Mouse (Mus musculus) heart, postnatal 14 days (tissue): ENCODE results near the gene Nrip1. TPM values are rescaled to one million over a fixed set of nuclear protein-coding genes. Genes with fewer than 3 reads are reported as not detected.

Source experiments
- DNase-seq, 2 experiments: peaks; one replicate each; pipeline ENCODE4 v3.0.0; 2021 to 2022
- intact Hi-C: fragments of 180-260 bp; cut with DNase I; formaldehyde crosslinking; loops from one replicate; pipeline ENCODE4 v1.15.1; 2025
- total RNA-seq, 2 experiments: library from RNA; stranded (reverse); gene quantifications; 2 replicates each; pipeline ENCODE4 v1.2.3; 2021

The Nrip1 gene
- total RNA-seq, 2 experiments from 2014 or later: 28.7 to 29.2 TPM

GRCm38 (mm10) chr16:76372941-76373561 lies 576 bp downstream of the Nrip1 start:
- DNase-seq: peak; percentile 90 to 91
- intact Hi-C loops: loop anchor here (5.0 to 10.0 kb wide), 4 partner anchors 76 to 606 kb away; partner anchors contain the start of gene Hspa13

GRCm38 (mm10) chr16:76372045-76372940 lies 1.3 kb downstream of the Nrip1 start:
- intact Hi-C loops: loop anchor here (5.0 to 10.0 kb wide), 4 partner anchors 75 to 605 kb away; partner anchors contain the start of gene Hspa13

GRCm38 (mm10) chr16:76371614-76371917 lies 2.1 kb downstream of the Nrip1 start:
- intact Hi-C loops: loop anchor here (2.0 to 10.0 kb wide), 5 partner anchors 74 to 604 kb away; partner anchors contain the start of gene Hspa13
- no peak for DNase-seq

More at GRCm38 (mm10) chr16:76372045-76372940, 1.3 kb downstream of the Nrip1 start:
- DNase-seq: peak; percentile 80 to 82

- intact Hi-C loops: loop anchor here (2.0 to 10.0 kb wide), 5 partner anchors 74 to 604 kb away; partner anchors contain the start of gene Hspa13
Observed at GRCm38 (mm10) chr16:76370716-76371613, 2.7 kb downstream of the Nrip1 start.

GRCm38 (mm10) chr16:76370041-76370715 lies 3.4 kb downstream of the Nrip1 start:
- intact Hi-C loops: loop anchor here (2.0 to 10.0 kb wide), 5 partner anchors 73 to 603 kb away; partner anchors contain the start of gene Hspa13

More at GRCm38 (mm10) chr16:76370716-76371613, 2.7 kb downstream of the Nrip1 start:
- DNase-seq: no peak

GRCm38 (mm10) chr16:76369236-76369635 lies 4.4 kb downstream of the Nrip1 start:
- no peak for DNase-seq
- intact Hi-C loops: loop anchor here (2.0 to 5.0 kb wide), 2 partner anchors 47 to 400 kb away; no protein-coding TSS in a partner anchor

More at GRCm38 (mm10) chr16:76370041-76370715, 3.4 kb downstream of the Nrip1 start:
- peak; percentile 16 to 21 for DNase-seq

GRCm38 (mm10) chr16:76367261-76367908 lies 6.2 kb downstream of the Nrip1 start:
- intact Hi-C loops: loop anchor here (5.0 kb wide), 1 partner anchor 45 kb away; no protein-coding TSS in a partner anchor
- no peak for DNase-seq

- intact Hi-C loops: loop anchor here (5.0 kb wide), 1 partner anchor 44 kb away; no protein-coding TSS in a partner anchor
Observed at GRCm38 (mm10) chr16:76365790-76366406, 7.7 kb downstream of the Nrip1 start.

GRCm38 (mm10) chr16:76365237-76365636 lies 8.4 kb downstream of the Nrip1 start:
- intact Hi-C loops: loop anchor here (5.0 kb wide), 1 partner anchor 43 kb away; no protein-coding TSS in a partner anchor
- DNase-seq: no peak

More at GRCm38 (mm10) chr16:76365790-76366406, 7.7 kb downstream of the Nrip1 start:
- DNase-seq: no peak

- DNase-seq: no peak
- intact Hi-C loops: no loop called here
Observed at GRCm38 (mm10) chr16:76363641-76364040, 10.0 kb downstream of the Nrip1 start.

- intact Hi-C loops: no loop called here
- DNase-seq: no peak
Observed at GRCm38 (mm10) chr16:76362982-76363381, 10.6 kb downstream of the Nrip1 start.

- no peak for DNase-seq
- intact Hi-C loops: no loop called here
Observed at GRCm38 (mm10) chr16:76360441-76360840, 13.2 kb downstream of the Nrip1 start.

- DNase-seq: no peak
- intact Hi-C loops: no loop called here
Observed at GRCm38 (mm10) chr16:76358757-76359156, 14.9 kb downstream of the Nrip1 start.

GRCm38 (mm10) chr16:76358128-76358748 lies 15.4 kb downstream of the Nrip1 start:
- DNase-seq: no peak
- intact Hi-C loops: no loop called here

- intact Hi-C loops: no loop called here
- no peak for DNase-seq
Observed at GRCm38 (mm10) chr16:76357155-76357554, 16.5 kb downstream of the Nrip1 start.

- DNase-seq: no peak
- intact Hi-C loops: no loop called here
Observed at GRCm38 (mm10) chr16:76355947-76356550, 17.6 kb downstream of the Nrip1 start.

GRCm38 (mm10) chr16:76355267-76355666 lies 18.4 kb downstream of the Nrip1 start:
- no peak for DNase-seq
- intact Hi-C loops: no loop called here
